Mouse (Mus musculus) effector memory CD4-positive, alpha-beta T cell, adult 5 months (primary cell): ENCODE measurements around the gene Trim38. TPM values are rescaled to one million over a fixed set of nuclear protein-coding genes. Genes with fewer than 3 reads are reported as not detected.

Source experiments
- polyA plus RNA-seq: library from polyadenylated mRNA; unstranded; fragments of 100-300 nt; shearing (Covaris generic); gene quantifications from one replicate; pipeline ENCODE4 v1.2.1, GENCODE M21; 2017

Gene Trim38
- polyA plus RNA-seq: not detected

DNA sequence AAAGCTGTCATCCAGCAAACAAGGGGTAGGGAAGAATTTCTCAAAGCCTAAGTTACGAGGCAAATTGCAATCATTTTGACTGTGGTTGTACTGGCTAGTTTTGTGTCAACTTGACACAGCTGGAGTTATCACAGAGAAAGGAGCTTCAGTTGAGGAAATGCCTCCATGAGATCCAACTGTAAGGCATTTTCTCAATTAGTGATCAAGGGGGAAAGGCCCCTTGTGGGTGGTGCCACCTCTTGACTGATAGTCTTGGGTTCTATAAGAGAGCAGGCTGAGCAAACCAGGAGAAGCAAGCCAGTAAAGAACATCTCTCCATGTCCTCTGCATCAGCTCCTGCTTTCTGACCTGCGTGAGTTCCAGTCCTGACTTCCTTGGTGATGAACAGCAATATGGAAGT lies at the start of gene Trim38:
Gene Trim38 (plus strand): TSS at position 301 of the 400 bp plus-strand sequence.

DNA sequence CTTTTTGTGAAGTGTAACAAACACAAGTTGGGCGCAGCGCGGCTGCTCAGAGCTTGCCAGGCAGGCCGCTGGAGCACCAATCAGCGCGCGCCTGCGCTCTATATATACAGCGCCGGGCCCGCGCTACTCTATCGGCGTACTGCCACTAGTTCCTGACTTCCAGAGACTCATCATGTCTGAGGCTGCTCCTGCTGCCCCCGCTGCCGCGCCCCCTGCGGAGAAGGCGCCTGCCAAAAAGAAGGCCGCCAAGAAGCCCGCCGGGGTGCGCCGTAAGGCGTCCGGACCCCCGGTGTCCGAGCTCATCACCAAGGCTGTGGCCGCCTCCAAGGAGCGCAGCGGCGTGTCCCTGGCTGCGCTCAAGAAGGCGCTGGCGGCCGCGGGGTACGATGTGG lies 31.0 kb upstream of the Trim38 start, which contains the start of gene Hist1h1c:
Gene Hist1h1c (plus strand): TSS at position 132 of the 392 bp plus-strand sequence.

DNA sequence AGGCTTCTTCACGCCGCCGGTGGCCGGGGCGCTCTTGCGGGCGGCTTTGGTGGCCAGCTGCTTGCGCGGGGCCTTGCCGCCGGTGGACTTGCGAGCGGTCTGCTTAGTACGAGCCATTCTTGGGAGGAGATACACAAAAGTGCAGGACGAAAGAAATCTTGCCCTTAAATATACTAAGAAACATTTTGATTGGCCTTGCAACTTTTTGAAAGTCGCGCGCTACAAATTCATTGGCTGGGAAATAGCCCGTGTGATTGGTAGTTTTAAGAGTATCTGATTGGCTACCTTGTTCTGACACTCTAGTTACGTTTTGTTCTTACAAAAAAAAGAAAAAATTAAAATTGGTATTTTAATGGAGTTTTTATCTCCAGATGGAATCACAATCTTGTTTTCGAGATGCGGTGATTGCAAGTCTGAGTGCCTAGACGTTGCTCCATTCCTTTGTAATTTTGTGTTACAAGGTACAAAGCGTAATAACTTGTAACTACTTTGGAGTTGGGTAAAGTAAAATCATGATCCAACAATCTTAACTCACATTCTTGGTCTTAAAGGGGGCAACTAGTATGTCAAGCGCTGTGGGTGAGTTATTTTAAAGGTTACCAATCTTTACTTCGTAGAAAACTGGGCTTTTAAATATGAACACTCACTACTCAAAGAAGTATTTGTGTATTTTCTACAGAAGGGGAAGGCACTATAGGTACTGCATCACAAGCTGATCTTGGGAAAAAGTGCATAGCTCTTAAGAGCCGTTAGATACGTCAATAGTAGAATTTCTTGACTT lies 24.1 kb upstream of the Trim38 start, which contains the start of gene Hist1h3c:
Gene Hist1h3c (minus strand): TSS at position 222 of the 781 bp plus-strand sequence.

DNA sequence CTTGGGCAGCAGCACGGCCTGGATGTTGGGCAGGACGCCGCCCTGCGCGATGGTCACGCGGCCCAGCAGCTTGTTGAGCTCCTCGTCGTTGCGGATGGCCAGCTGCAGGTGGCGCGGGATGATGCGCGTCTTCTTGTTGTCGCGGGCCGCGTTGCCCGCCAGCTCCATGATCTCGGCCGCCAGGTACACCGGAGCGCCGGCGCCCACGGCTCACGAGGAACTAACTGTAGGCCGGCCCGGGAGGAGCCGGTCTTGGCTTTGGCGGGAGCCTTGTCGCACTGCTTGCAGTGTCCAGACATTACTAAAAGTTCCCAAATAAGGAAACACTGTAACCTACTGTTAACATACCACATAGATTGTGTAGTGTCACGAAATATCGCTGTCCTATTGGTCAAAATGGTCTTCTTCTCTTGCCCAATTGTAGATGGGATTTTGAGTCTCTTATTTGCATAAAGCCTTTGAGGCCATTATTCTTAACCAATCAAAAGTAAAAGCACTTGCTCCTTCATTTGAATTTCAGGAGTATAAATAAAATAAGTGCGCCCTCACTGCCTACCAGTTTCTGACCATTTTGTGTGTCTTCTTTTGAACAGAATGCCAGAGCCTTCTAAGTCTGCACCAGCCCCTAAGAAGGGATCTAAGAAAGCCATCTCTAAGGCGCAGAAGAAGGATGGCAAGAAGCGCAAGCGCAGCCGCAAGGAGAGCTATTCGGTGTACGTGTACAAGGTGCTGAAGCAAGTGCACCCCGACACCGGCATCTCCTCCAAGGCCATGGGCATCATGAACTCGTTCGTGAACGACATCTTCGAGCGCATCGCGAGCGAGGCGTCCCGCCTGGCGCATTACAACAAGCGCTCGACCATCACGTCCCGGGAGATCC lies 23.3 kb upstream of the Trim38 start, which contains the start of gene Hist1h2bb:
Gene Hist1h2bb (plus strand): TSS at position 534 of the 880 bp plus-strand sequence.

DNA sequence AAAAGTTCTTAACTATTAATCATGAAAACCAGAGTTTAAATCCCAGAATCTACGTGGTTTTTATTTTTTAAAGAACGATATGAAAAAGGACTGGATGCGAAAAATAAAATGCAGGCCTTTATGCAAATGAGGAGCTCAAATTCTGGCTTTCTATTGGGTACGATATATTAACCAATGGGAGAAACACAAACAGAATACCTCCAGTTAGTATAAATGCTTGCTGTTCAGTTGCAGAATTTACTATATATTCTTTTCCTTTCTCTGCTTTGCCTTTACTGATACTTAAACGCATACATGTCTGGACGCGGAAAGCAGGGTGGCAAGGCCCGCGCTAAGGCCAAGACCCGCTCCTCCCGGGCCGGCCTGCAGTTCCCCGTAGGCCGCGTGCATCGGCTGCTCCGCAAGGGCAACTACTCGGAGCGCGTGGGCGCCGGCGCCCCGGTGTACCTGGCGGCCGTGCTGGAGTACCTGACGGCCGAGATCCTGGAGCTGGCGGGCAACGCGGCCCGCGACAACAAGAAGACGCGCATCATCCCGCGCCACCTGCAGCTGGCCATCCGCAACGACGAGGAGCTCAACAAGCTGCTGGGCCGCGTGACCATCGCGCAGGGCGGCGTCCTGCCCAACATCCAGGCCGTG lies 18.8 kb upstream of the Trim38 start, which contains the start of gene Hist1h2ab:
Gene Hist1h2ab (plus strand): TSS at position 288 of the 639 bp plus-strand sequence.

DNA sequence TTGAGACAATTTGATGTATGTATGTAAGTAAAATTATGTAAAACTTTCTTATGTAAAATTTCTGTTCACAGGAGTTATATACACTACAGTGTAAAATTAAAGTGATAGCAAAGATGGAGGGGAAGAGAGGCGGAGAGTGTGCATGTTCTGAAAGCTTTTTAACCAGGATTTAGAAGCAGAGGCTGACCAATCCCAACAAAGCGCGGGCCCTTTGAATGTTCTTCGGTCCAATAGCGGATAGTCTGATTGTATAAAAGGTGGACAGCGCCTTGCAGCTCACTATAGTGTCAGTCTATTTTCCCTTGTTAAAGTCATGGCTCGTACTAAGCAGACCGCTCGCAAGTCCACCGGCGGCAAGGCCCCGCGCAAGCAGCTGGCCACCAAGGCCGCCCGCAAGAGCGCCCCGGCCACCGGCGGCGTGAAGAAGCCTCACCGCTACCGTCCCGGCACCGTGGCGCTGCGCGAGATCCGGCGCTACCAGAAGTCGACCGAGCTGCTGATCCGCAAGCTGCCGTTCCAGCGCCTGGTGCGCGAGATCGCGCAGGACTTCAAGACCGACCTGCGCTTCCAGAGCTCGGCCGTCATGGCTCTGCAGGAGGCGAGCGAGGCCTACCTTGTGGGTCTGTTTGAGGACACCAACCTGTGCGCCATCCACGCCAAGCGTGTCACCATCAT lies 17.5 kb upstream of the Trim38 start, which contains the start of gene Hist1h3b:
Gene Hist1h3b (plus strand): TSS at position 201 of the 675 bp plus-strand sequence.

DNA sequence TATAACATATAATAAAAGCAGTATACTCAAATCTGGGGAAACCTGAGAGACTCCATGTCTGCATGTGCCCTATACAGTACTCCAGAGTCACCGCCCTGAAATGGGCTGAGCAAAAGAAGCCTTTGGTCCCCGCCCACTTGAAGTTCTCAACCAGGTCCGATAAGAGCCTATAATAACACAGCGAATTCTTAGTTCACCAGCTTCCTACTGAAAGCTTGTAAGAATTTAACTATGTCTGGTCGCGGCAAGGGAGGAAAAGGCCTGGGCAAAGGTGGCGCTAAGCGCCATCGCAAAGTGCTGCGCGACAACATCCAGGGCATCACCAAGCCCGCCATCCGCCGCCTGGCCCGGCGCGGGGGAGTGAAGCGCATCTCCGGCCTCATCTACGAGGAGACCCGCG lies 12.9 kb upstream of the Trim38 start, which contains the start of gene Hist1h4b:
Gene Hist1h4b (plus strand): TSS at position 224 of the 400 bp plus-strand sequence.

DNA sequence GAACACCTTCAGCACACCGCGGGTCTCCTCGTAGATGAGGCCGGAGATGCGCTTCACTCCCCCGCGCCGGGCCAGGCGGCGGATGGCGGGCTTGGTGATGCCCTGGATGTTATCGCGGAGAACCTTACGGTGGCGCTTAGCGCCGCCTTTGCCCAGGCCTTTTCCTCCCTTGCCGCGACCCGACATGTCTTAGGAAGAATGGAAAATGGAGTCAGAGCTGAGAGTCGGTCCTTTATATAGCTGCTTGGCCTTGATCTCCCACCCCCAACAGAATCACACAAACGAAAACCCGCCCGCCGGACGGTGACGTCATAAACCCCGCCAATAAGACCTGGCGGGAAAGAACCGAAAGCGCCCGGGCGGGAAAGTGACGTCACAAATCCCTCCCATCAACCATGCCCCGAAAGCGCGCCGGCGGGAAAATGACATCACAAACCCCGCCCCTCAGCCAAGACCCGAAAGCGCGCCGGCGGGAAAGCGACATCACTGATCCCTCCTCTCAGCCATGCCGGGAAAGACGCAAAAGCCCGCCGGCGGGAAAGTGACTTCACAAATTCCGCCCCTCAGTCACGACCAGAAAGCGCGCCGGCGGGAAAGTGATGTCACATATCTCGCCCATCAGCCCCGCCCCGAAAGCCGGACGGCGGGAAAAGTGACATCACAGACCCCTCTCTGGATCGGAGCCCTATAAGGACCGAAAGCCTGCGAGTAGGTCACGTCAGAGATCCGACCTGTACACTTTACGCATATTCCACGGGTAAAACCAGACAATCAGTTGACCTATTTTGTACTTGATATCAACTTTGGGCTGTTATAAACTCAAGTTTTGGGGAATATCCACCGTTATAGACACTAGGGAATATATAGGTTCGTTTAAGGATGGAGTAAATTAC lies 8.5 kb upstream of the Trim38 start, which contains the start of gene Hist1h4a:
Gene Hist1h4a (minus strand): TSS at position 259 of the 893 bp plus-strand sequence.

DNA sequence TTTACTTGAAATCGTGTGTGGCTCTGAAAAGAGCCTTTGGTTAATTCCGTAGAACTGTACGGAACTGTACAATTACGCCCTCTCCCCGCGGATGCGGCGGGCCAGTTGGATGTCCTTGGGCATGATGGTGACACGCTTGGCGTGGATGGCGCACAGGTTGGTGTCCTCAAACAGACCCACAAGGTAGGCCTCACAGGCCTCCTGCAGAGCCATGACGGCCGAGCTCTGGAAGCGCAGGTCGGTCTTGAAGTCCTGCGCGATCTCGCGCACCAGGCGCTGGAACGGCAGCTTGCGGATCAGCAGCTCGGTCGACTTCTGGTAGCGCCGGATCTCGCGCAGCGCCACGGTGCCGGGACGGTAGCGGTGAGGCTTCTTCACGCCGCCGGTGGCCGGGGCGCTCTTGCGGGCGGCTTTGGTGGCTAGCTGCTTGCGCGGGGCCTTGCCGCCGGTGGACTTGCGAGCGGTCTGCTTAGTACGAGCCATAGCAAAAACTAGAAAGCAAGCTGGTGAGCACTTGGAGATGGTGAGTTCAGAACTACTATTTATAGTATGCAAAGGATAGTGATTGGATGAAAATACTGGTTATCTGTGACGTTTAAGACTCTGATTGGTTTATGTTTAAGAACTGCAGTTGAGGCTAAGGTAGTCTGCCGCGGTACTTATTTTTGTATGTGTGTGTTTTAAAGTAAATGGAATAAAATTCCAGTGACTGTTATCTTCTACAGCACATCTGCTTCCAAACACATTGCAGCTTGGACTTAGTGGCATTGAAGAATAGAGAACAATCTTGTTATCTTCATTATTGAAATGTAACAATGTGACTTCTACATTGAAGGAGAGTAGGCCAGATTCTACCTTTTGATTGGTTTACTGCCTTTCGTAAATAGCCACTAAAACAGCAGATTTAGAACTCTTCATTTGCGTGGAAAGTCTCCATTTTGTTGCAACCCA lies 7.6 kb upstream of the Trim38 start, which contains the start of gene Hist1h3a:
Gene Hist1h3a (minus strand): TSS at position 516 of the 951 bp plus-strand sequence.

DNA sequence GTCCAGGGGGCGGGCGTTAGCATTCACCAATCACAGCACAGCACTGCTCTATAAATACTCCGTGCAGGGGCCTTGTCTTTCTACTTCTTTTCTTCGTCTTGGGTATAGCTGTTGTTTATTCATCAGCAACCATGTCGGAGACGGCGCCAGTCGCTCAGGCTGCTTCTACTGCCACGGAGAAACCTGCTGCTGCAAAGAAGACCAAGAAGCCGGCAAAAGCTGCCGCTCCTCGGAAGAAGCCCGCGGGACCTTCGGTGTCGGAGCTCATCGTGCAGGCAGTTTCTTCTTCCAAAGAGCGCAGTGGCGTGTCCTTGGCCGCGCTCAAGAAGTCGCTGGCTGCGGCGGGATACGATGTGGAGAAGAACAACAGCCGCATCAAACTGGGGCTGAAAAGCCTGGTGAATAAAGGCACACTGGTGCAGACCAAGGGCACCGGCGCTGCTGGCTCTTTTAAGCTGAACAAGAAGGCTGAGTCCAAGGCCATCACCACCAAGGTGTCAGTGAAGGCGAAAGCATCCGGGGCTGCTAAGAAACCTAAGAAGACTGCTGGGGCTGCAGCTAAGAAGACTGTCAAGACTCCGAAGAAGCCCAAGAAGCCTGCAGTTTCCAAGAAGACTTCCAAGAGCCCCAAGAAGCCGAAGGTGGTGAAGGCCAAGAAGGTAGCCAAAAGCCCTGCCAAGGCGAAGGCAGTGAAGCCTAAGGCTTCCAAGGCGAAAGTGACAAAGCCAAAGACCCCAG lies 6.0 kb upstream of the Trim38 start, which contains the start of gene Hist1h1a:
Gene Hist1h1a (plus strand): TSS at position 81 of the 738 bp plus-strand sequence.

DNA sequence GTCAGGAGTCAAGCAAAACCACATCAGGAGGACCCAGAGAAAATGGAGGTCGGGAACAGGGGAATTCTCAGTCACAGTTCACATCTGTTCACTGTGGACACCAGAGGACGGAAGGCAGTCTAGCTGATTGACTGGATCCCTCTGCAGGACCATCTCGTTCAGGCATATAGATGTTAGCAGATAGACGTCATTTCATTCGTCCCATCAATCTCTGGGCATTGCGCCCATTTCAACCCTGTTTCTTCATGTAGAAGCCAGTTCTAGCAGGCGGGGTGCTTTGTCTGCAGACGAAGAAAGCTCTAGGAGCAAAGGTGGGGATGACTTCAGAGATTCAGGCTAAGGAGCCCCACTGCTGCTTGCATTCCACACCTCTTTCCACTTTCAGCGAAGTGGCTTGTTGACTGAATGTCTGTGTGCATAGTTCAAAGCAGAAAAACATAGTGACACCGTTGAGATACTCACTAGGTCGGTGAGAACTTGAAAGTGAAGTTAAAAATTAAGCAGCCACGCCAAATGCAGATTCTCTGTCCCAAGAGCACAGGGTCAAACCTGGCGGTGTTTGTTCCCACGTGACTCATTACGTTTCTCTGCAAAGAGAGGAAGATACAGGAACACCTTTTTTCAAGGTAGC lies 36.8 kb downstream of the Trim38 start, which contains the start of gene Slc17a2:
Gene Slc17a2 (plus strand): TSS at position 572 of the 631 bp plus-strand sequence.

DNA sequence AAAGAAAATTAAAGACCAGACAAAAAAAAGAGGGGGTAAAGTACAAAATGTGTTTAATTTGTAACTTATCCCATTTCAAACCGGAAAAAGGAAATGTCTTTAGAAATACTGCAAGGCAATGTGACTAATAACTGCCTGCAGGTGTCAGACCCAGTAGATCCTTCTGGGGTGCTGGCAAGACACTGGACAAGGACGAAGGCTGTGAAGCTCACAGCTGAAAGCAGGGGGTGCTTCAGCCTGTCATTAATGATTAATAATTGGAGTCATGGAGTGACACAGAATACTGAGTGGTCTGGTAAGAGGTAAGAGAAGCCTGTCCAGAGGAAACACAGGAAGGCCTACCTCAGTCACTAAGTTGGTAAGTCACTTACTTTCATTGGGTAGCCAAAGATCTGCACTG lies 69.6 kb downstream of the Trim38 start, which contains the start of gene Slc17a3:
Gene Slc17a3 (plus strand): TSS at position 127 of the 400 bp plus-strand sequence.

Other genes starting within 250 kb of the Trim38 start
- gene Hist1h4h, start 238.9 kb upstream of the Trim38 start, polyA plus RNA-seq: 4.7 TPM
- gene Hist1h2af, start 236.0 kb upstream of the Trim38 start, polyA plus RNA-seq: not detected
- gene Hist1h3g, start 234.5 kb upstream of the Trim38 start, polyA plus RNA-seq: not detected
- 0.29 TPM for gene Hist1h2bh, start 226.5 kb upstream of the Trim38 start, polyA plus RNA-seq
- gene Hist1h3f, start 225.9 kb upstream of the Trim38 start, polyA plus RNA-seq: 1.1 TPM
- not detected for gene Hist1h4f, start 218.3 kb upstream of the Trim38 start, polyA plus RNA-seq
- 0.21 TPM for gene Hist1h1d, start 216.7 kb upstream of the Trim38 start, polyA plus RNA-seq
- 2.8 TPM for gene Hist1h3e, start 207.5 kb upstream of the Trim38 start, polyA plus RNA-seq
- 1.7 TPM for gene Hist1h2ae, start 198.7 kb upstream of the Trim38 start, polyA plus RNA-seq
- gene Hist1h2bg, start 198.5 kb upstream of the Trim38 start, polyA plus RNA-seq: 3.7 TPM
- gene Hist1h2bf, start 195.7 kb upstream of the Trim38 start, polyA plus RNA-seq: not detected
- 0.70 TPM for gene Hist1h2ad, start 195.5 kb upstream of the Trim38 start, polyA plus RNA-seq
- not detected for gene Hist1h3d, start 194.2 kb upstream of the Trim38 start, polyA plus RNA-seq
- 14.8 TPM for gene Hist1h4d, start 188.3 kb upstream of the Trim38 start, polyA plus RNA-seq
- gene Hist1h2be, start 148.8 kb upstream of the Trim38 start, polyA plus RNA-seq: 2.0 TPM
- 4.4 TPM for gene Hist1h1e, start 147.4 kb upstream of the Trim38 start, polyA plus RNA-seq
- 0.29 TPM for gene Hist1h2ac, start 86.0 kb upstream of the Trim38 start, polyA plus RNA-seq
- 10.1 TPM for gene Hist1h2bc, start 85.7 kb upstream of the Trim38 start, polyA plus RNA-seq
- gene Hist1h1t, start 74.1 kb upstream of the Trim38 start, polyA plus RNA-seq: not detected
- 4.5 TPM for gene Hist1h4c, start 71.5 kb upstream of the Trim38 start, polyA plus RNA-seq
- gene Hfe, start 59.1 kb upstream of the Trim38 start, polyA plus RNA-seq: 0.79 TPM
- 34.3 TPM for gene Hist1h1c, start 31.1 kb upstream of the Trim38 start, polyA plus RNA-seq
- gene Hist1h3c, start 24.3 kb upstream of the Trim38 start, polyA plus RNA-seq: not detected
- not detected for gene Hist1h2bb, start 23.2 kb upstream of the Trim38 start, polyA plus RNA-seq
- not detected for gene Hist1h2ab, start 18.8 kb upstream of the Trim38 start, polyA plus RNA-seq
- not detected for gene Hist1h3b, start 17.6 kb upstream of the Trim38 start, polyA plus RNA-seq
- gene Hist1h4b, start 12.9 kb upstream of the Trim38 start, polyA plus RNA-seq: 6.6 TPM
- not detected for gene Hist1h4a, start 8.7 kb upstream of the Trim38 start, polyA plus RNA-seq
- 3.8 TPM for gene Hist1h3a, start 7.5 kb upstream of the Trim38 start, polyA plus RNA-seq
- gene Hist1h1a, start 6.2 kb upstream of the Trim38 start, polyA plus RNA-seq: not detected
- not detected for gene Slc17a2, start 37.1 kb downstream of the Trim38 start, polyA plus RNA-seq
- gene Slc17a3, start 69.5 kb downstream of the Trim38 start, polyA plus RNA-seq: not detected
- gene Slc17a1, start 97.8 kb downstream of the Trim38 start, polyA plus RNA-seq: not detected
- not detected for gene Slc17a4, start 145.1 kb downstream of the Trim38 start, polyA plus RNA-seq
- gene Hist1h2ba, start 164.2 kb downstream of the Trim38 start, polyA plus RNA-seq: not detected
- not detected for gene Hist1h2aa, start 164.5 kb downstream of the Trim38 start, polyA plus RNA-seq
- gene Scgn, start 221.3 kb downstream of the Trim38 start, polyA plus RNA-seq: not detected